Mouse (Mus musculus): ENCODE data around the gene Rpl37a.

DNA sequence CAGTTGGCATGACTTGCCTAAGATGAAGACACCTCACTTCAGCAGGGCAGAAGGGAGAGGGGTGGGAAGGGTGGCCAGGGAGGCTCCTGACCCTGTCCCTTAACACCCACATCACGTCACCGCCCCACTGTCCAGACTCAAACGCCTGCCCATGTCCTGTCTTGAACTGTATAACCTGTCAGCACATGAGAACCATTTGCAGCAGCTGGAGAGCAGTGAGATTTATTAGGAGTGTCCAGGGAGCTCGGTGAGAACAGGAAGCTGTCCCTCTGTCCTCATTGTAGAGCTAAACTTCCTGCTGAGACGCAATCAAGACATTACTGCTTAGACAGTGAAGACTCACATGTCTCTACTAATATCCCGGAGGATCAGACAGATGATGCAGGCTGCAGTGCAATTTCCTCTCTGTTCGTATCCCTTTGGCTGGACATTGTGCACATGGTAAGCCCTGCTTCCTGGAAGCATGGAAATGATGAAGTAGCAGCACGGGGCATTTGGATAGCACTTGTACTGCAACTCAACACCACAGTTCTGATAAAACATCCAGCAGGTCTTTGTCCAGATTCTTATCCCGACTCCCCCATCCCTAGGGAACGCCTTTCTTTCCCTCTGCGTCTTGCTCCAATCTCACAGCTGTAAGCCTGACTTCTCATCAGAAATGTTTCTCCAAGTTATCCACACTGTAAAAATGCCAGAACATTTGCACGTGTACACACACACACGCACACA, 25.5 kb downstream of the Rpl37a start:
- TF ChIP-seq CTCF (IDR thresholded peaks at IDR 0.05; ENCODE audit: insufficient read depth, low read length) (no peak), POLR2A (IDR thresholded peaks at IDR 0.05; ENCODE audit: borderline replicate concordance, extremely low read depth, low read depth, low read length) (no peak)

Data from lung, adult 2 months (tissue).